Mouse (Mus musculus) heart, adult 10 weeks (tissue): ENCODE measurements around the gene Igfbp7. TPM values are rescaled to one million over a fixed set of nuclear protein-coding genes. Genes with fewer than 3 reads are reported as not detected.

ENCODE experiments used
- polyA plus RNA-seq: library from polyadenylated mRNA; stranded (reverse); fragments of 350-450 nt; fragmentation: Illumina TruSeq; extraction: RNeasy Lipid Tissue Mini Kit (QIAGEN cat#74804); gene quantifications from one replicate; pipeline ENCODE4 v1.2.3, GENCODE M21; 2014; ENCODE audit warnings: low read depth, low replicate concordance

Igfbp7 gene
- polyA plus RNA-seq: 222 TPM

DNA sequence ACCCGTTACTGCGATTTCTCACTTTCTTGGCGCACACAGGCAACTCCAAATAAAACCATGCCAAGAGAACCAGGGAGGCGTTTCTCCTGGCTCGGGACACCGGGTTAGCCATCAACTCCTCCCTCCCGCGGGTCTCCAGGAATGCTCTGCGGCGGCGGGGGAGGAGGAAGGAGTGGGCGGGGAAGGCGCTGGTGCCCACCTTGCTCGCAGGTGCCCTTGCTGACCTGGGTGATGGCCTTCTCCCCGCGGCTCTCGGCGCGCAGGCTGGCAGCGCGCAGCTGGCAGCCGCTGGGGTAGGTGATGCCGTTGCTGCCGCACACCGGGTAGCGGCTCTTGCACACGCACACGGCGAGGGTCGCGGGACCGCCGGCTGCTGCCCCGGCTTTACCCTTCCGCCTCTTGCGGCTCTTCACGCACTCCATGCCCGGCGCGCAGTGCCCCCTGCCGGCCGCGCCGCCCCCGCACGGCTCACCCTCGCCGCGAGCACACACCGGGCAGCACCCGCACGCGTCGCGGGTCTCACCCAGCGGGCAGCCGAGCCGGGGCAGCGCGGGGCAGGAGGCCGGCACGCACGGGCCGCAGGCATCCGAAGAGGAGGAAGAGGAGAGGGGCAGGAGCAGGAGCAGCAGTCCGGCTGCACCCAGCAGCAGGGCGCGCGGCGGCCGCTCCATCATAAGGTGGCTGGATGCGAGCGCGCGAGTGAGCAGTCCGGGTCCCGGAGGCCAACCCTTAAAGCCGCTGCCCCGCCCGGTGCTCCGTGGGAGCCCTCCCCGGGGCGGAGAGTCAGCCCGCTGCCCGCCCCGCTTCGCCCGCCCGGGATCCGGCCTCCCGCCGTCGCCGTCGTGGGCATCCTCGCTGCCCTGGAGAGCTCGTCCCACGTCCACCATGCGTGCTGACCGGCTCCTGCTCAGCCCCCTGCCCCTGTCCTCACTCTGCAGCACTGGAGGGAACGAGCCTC is at the start of gene Igfbp7:
Gene Igfbp7 (minus strand): TSS at position 701 of the 958 bp plus-strand sequence.

DNA sequence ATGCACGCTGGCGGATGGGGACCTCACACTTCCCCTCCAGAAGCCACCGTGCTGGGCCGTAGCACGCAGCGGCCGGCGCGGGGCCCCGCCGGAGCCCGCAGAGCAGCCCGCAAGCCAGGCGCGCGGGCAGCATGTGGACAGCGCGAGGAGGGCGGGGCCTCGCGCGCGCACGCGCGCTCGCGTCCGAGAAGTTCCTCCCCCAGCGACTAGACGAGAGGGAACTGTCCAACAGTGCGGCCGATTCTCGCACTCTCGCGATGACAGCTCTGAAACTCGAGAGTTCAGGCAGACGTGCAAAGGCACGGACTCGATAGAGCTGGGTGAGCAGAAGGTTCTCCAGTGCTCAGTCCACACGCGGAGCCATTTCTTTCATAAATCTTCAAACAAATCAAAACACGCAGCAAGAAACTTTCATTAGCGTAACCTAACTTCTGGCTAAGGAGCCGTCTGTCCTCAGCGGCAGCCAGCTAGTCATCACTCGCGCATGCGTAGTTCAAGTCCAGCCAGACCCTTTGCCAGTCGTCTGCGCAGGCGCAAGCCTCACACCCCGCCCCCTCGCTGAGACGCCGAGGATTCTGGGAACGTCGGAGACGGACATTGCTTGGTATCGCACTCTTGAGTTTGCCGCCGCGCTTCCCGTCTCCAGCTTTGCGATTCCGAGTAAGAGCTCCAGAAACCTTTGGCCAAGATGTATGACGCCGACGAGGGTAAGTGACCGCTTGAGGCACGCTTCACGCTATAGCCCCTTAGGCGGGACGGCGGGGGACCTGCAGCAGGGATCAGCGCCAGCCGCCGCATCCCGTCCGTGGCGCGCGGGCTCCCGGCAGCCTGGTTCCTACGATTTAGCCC is 97.7 kb downstream of the Igfbp7 start, which contains the start of the genes Noa1 and Polr2b:
Gene Noa1 (minus strand): TSS at position 161 of the 849 bp plus-strand sequence.
Gene Polr2b (plus strand): TSS at position 224 of the 849 bp plus-strand sequence.

Other genes starting within 250 kb of the Igfbp7 start
- gene Spink2, start 196.6 kb downstream of the Igfbp7 start, polyA plus RNA-seq: not detected
- gene Rest, start 142.6 kb downstream of the Igfbp7 start, polyA plus RNA-seq: 5.0 TPM
- gene Noa1, start 98.0 kb downstream of the Igfbp7 start, polyA plus RNA-seq: 18.9 TPM
- 53.3 TPM for gene Polr2b, start 97.9 kb downstream of the Igfbp7 start, polyA plus RNA-seq